Mouse (Mus musculus) Patski (cell line): Measurements from ENCODE around the gene Aacs. TPM values are rescaled to one million over a fixed set of nuclear protein-coding genes. Genes with fewer than 3 reads are reported as not detected.
A peak's percentile ranks its signal among the peaks of the same experiment; 100 is the strongest.
"Not testable (repeated sequence)": the region's sequence is repeated elsewhere in the genome, so short reads cannot be mapped to it uniquely, and the experiment has no call there.

Source experiments
- ATAC-seq: fragments of 100-300 bp; one replicate; pipeline ENCODE4 v1.8.0; 2021
- CTCF ChIA-PET: fragments of 350-600 bp; sonication (Branson Sonifier 250); formaldehyde crosslinking; loops from one replicate; lab custom pipeline; 2022; ENCODE audit warnings: inconsistent platforms; lab: Charles Lee
- POLR2A ChIA-PET: fragments of 350-600 bp; sonication (Branson Sonifier 250); formaldehyde crosslinking; loops from one replicate; lab custom pipeline; 2022; ENCODE audit warnings: antibody characterized with exemption, inconsistent platforms; lab: Charles Lee
- DNase-seq: peaks from one replicate; pipeline ENCODE4 v3.0.0-alpha.2; 2011; ENCODE audit warnings: low read depth, low spot score
- H3K27me3 ChIP-seq: fragments of 371-371 bp; one replicate; pipeline ENCODE4 v1.5.1; 2021
- CTCF ChIP-seq: fragments of 100-300 bp; IDR thresholded peaks from one replicate; pipeline ENCODE4 v1.5.1; 2021
- in situ Hi-C: fragments of 300-500 bp; cut with MboI; formaldehyde crosslinking; loops from 3 replicates; pipeline ENCODE4 v1.11.1; 2018; ENCODE audit warnings: low pct_unique_long_range_greater_than_20kb, mixed read lengths
- polyA plus RNA-seq: library from polyadenylated mRNA; unstranded; gene quantifications from one replicate; pipeline ENCODE4 v1.2.3, GENCODE M21; 2021

The Aacs gene
- polyA plus RNA-seq, 1 experiment from 2014 or later, result 49.4 TPM

GRCm38 (mm10) chr5:125488116-125488455 lies 12.5 kb downstream of the Aacs start:
- ATAC-seq, result peak; percentile 86
- DNase-seq, result no peak
- ChIA-PET POLR2A (interaction anchor here (0.5 to 1.1 kb wide), 3 partner anchors 29 to 75 kb away, joined by 3 read pairs; no protein-coding TSS in a partner anchor), CTCF (interaction anchor here (0.6 to 4.4 kb wide), 14 partner anchors 10 to 121 kb away, joined by 3 to 36 read pairs (median 4); partner anchors contain the start of gene Aacs)
- in situ Hi-C loops, result no loop called here
- TF ChIP-seq CTCF, result peak; percentile 90
- no peaks in the 10 kb centered on the region for H3K27me3 ChIP-seq

- in situ Hi-C loops, DNase-seq, ATAC-seq, H3K27me3 ChIP-seq: not testable (repeated sequence)
- ChIA-PET POLR2A (interaction anchor here (0.9 kb wide), 1 partner anchor 105 kb away, joined by 5 read pairs; no protein-coding TSS in a partner anchor), CTCF (interaction anchor here (0.8 to 4.4 kb wide), 9 partner anchors 9 to 122 kb away, joined by 3 to 36 read pairs (median 8); partner anchors contain the start of gene Aacs)
Measured at GRCm38 (mm10) chr5:125488953-125489352, 13.3 kb downstream of the Aacs start.

GRCm38 (mm10) chr5:125491107-125491506 lies 15.5 kb downstream of the Aacs start:
- CTCF ChIA-PET, result interaction anchor here (1.4 to 2.7 kb wide), 3 partner anchors 19 to 77 kb away, joined by 3 to 9 read pairs (median 3); no protein-coding TSS in a partner anchor
- ATAC-seq, result no peak

GRCm38 (mm10) chr5:125492379-125493092 lies 16.9 kb downstream of the Aacs start:
- ChIA-PET CTCF (interaction anchor here (2.7 kb wide), 1 partner anchor 17 kb away, joined by 9 read pairs; no protein-coding TSS in a partner anchor), POLR2A (no interaction called here)
- DNase-seq (no peak), ATAC-seq (no peak)
- TF ChIP-seq CTCF, result no peak
- H3K27me3 ChIP-seq, result no peaks in the 10 kb centered on the region
- in situ Hi-C loops, result no loop called here

More at GRCm38 (mm10) chr5:125491107-125491506, 15.5 kb downstream of the Aacs start:
- in situ Hi-C loops, result no loop called here
- no peaks in the 10 kb centered on the region for H3K27me3 ChIP-seq
- no peak for DNase-seq
- POLR2A ChIA-PET, result no interaction called here
- TF ChIP-seq CTCF, result no peak

- DNase-seq, result no peak
- in situ Hi-C loops, result no loop called here
- TF ChIP-seq CTCF, result no peak
- CTCF ChIA-PET, result no interaction called here
- ATAC-seq, result no peak
- H3K27me3 ChIP-seq, result no peaks in the 10 kb centered on the region
- POLR2A ChIA-PET, result no interaction called here
Measured at GRCm38 (mm10) chr5:125493093-125493423, 17.4 kb downstream of the Aacs start.

GRCm38 (mm10) chr5:125495655-125496054 lies 20.0 kb downstream of the Aacs start:
- in situ Hi-C loops, result no loop called here
- no peaks in the 10 kb centered on the region for H3K27me3 ChIP-seq
- no peak for TF ChIP-seq CTCF
- ChIA-PET CTCF (interaction anchor here (1.1 to 1.2 kb wide), 2 partner anchors 13 to 15 kb away, joined by 3 to 4 read pairs; no protein-coding TSS in a partner anchor), POLR2A (interaction anchor here (0.6 kb wide), 1 partner anchor 112 kb away, joined by 4 read pairs; no protein-coding TSS in a partner anchor)
- ATAC-seq (no peak), DNase-seq (no peak)

GRCm38 (mm10) chr5:125497821-125498600 lies 22.4 kb downstream of the Aacs start:
- ChIA-PET POLR2A (interaction anchor here (1.0 kb wide), 1 partner anchor 89 kb away, joined by 3 read pairs; no protein-coding TSS in a partner anchor), CTCF (interaction anchor here (0.6 to 1.7 kb wide), 9 partner anchors 8 to 86 kb away, joined by 3 to 15 read pairs (median 4); no protein-coding TSS in a partner anchor)
- TF ChIP-seq CTCF, result peak; percentile 82
- ATAC-seq (peak; percentile 81), DNase-seq (no peak)
- H3K27me3 ChIP-seq, result no peaks in the 10 kb centered on the region
- in situ Hi-C loops, result no loop called here

- DNase-seq (no peak), ATAC-seq (no peak)
- POLR2A ChIA-PET, result no interaction called here
- no peaks in the 10 kb centered on the region for H3K27me3 ChIP-seq
- in situ Hi-C loops, result no loop called here
- no peak for TF ChIP-seq CTCF
- CTCF ChIA-PET, result no interaction called here
Measured at GRCm38 (mm10) chr5:125501505-125501904, 25.9 kb downstream of the Aacs start.

GRCm38 (mm10) chr5:125502186-125502585 lies 26.6 kb downstream of the Aacs start:
- H3K27me3 ChIP-seq, result no peaks in the 10 kb centered on the region
- ChIA-PET CTCF (no interaction called here), POLR2A (interaction anchor here (0.6 kb wide), 1 partner anchor 416 kb away, joined by 4 read pairs; no protein-coding TSS in a partner anchor)
- TF ChIP-seq CTCF, result no peak
- ATAC-seq, result no peak
- in situ Hi-C loops, result no loop called here
- no peak for DNase-seq

GRCm38 (mm10) chr5:125503628-125504027 lies 28.0 kb downstream of the Aacs start:
- TF ChIP-seq CTCF, result no peak
- H3K27me3 ChIP-seq, result no peaks in the 10 kb centered on the region
- in situ Hi-C loops, result no loop called here
- CTCF ChIA-PET, result no interaction called here
- DNase-seq (no peak), ATAC-seq (no peak)
- POLR2A ChIA-PET, result no interaction called here
